Mouse (Mus musculus) bone marrow macrophage, adult 2 months (primary cell): ENCODE measurements around the gene Adm2.

ENCODE experiments used
- CTCF ChIP-seq: IDR thresholded peaks from 2 replicates; pipeline ENCODE4 v1.5.1; 2012; ENCODE audit warnings: low read depth, mild to moderate bottlenecking, low read length, moderate library complexity
- POLR2A ChIP-seq: IDR thresholded peaks from 2 replicates; pipeline ENCODE4 v1.6.1; 2012; ENCODE audit warnings: mild to moderate bottlenecking, low read depth, low read length, borderline replicate concordance

GRCm38 (mm10) chr15:89296465-89296864 lies 26.1 kb upstream of the Adm2 start:
- TF ChIP-seq CTCF (no peak), POLR2A (no peak)
